16 mouse cellular contexts compared by ENCODE assay signal in the genomic region with DNA sequence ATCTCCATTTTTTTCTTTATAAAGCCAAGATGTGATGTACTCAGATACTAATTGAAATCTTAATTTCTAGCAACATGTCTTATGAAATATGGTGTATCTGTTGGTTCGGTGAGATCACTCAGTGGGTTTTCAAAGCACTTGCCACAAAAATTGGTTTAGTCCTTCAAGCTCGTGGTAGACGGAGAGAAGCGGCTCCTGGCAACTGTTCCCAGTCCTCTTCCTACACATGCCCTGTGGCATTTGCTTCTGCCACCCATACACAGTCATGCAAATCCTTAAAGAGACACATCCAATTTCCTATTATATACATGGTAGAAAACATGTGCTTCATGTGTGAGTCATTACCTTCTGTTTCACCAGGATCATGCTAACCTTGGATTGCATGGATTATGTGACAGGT. TPM values are rescaled to one million over a fixed set of nuclear protein-coding genes. Genes with fewer than 3 reads are reported as not detected.
A peak's percentile ranks its signal among the peaks of the same experiment; 100 is the strongest.
DNase-seq lines count a peak whose midpoint lies in the region; ATAC-seq and TF ChIP-seq lines count a peak whose summit lies in the region.
"Had no signal": no experiment of that assay in that cellular context is flagged by ENCODE, and none has a peak within 500 bp of the region (broad histone marks: within the 10 kb centered on the region; RNA-seq: fewer than 3 reads in every experiment).

No protein-coding gene starts in this region.

- 0 out of 2 replicates have a peak overlapping the region, but pooled peaks have one; percentile 2 for H3K27ac ChIP-seq in forebrain, embryonic 11.5 days (ENCODE audit: low read depth, low read length)
- no peak overlapping the region for H3K27ac ChIP-seq in forebrain, embryonic 16.5 days (ENCODE audit: low read length)
- H3K27ac ChIP-seq in kidney, postnatal 0 days: peak overlapping the region; percentile 82
- H3K27ac ChIP-seq in intestine, embryonic 15.5 days: peak overlapping the region; percentile 94
- H3K27ac ChIP-seq: embryonic facial prominence, embryonic 12.5 days; forebrain, embryonic 15.5 days; hindbrain, embryonic 15.5 days; midbrain, embryonic 13.5 days had no signal

- WGBS in forebrain, embryonic 11.5 days: 79% methylated on average over 4 of the region's 4 CpGs
- WGBS in forebrain, embryonic 16.5 days: 60% methylated on average over 4 of the region's 4 CpGs
- WGBS in kidney, postnatal 0 days: 49% methylated on average over 4 of the region's 4 CpGs
- WGBS in intestine, embryonic 15.5 days: 86% methylated on average over 4 of the region's 4 CpGs

- H3K27me3 ChIP-seq in forebrain, embryonic 11.5 days (ENCODE audit: control insufficient read depth, insufficient read depth, low read length): no peaks in the 10 kb centered on the region
- no peaks in the 10 kb centered on the region for H3K27me3 ChIP-seq in forebrain, embryonic 16.5 days (replicated peaks; ENCODE audit: control insufficient read depth, insufficient read depth, low read length)
- H3K27me3 ChIP-seq in kidney, postnatal 0 days (ENCODE audit: insufficient read depth, low read length): no peaks in the 10 kb centered on the region
- no peaks in the 10 kb centered on the region for H3K27me3 ChIP-seq in intestine, embryonic 15.5 days (replicated peaks)
- H3K27me3 ChIP-seq: embryonic facial prominence, embryonic 12.5 days; forebrain, embryonic 15.5 days; hindbrain, embryonic 15.5 days; midbrain, embryonic 13.5 days had no signal

- TF ChIP-seq CTCF in kidney, postnatal 0 days (IDR thresholded peaks at IDR 0.05; ENCODE audit: low read depth): no peak

- H3K4me3 ChIP-seq in forebrain, embryonic 11.5 days (ENCODE audit: low read depth, low read length): no peak overlapping the region
- H3K4me3 ChIP-seq in forebrain, embryonic 16.5 days (replicated peaks; ENCODE audit: low read length): no peak overlapping the region
- no peak overlapping the region for H3K4me3 ChIP-seq in kidney, postnatal 0 days (replicated peaks; ENCODE audit: low read depth, low read length)
- H3K4me3 ChIP-seq in intestine, embryonic 15.5 days (replicated peaks): no peak overlapping the region
- H3K4me3 ChIP-seq: embryonic facial prominence, embryonic 12.5 days; forebrain, embryonic 15.5 days; hindbrain, embryonic 15.5 days; midbrain, embryonic 13.5 days had no signal

- no peak for DNase-seq in forebrain, embryonic 11.5 days (ENCODE audit: low spot score)
- DNase-seq in kidney, postnatal 0 days (ENCODE audit: low spot score): no peak
- DNase-seq in kidney, postnatal 4 days: no peak
- peak; percentile 16 for DNase-seq in 3T3-L1 (ENCODE audit: low read depth, low spot score)
- no peak for DNase-seq in embryo, embryonic 10 days (ENCODE audit: low spot score)
- no peak for DNase-seq in frontal cortex, postnatal 36 days (ENCODE audit: low spot score in 2 of 2)
- DNase-seq: cerebellum, postnatal 25 days; gastrocnemius, postnatal 36 days; lung, postnatal 4 days had no signal

- no peak for ATAC-seq in forebrain, embryonic 11.5 days (replicated peaks; ENCODE audit: low FRiP score)
- ATAC-seq in forebrain, embryonic 16.5 days: no peak
- no peak for ATAC-seq in kidney, postnatal 0 days (replicated peaks; ENCODE audit: low FRiP score, low read depth)
- no peak for ATAC-seq in intestine, embryonic 15.5 days
- ATAC-seq: forebrain, embryonic 15.5 days; midbrain, embryonic 13.5 days had no signal

- H3K9me3 ChIP-seq in forebrain, embryonic 11.5 days (ENCODE audit: control insufficient read depth, low read length): no peaks in the 10 kb centered on the region
- H3K9me3 ChIP-seq in forebrain, embryonic 16.5 days (ENCODE audit: control insufficient read depth, low read length): no peaks in the 10 kb centered on the region
- no peaks in the 10 kb centered on the region for H3K9me3 ChIP-seq in kidney, postnatal 0 days (replicated peaks; ENCODE audit: low read length)
- no peaks in the 10 kb centered on the region for H3K9me3 ChIP-seq in intestine, embryonic 15.5 days
- H3K9me3 ChIP-seq: embryonic facial prominence, embryonic 12.5 days; forebrain, embryonic 15.5 days; hindbrain, embryonic 15.5 days; midbrain, embryonic 13.5 days had no signal

- H3K4me2 ChIP-seq in forebrain, embryonic 11.5 days (ENCODE audit: low read depth, low read length, severe bottlenecking): no peak overlapping the region
- H3K4me2 ChIP-seq in forebrain, embryonic 16.5 days (ENCODE audit: low read length): no peak overlapping the region
- H3K4me2 ChIP-seq in kidney, postnatal 0 days (ENCODE audit: low read length): no peak overlapping the region
- peak overlapping the region; percentile 38 for H3K4me2 ChIP-seq in intestine, embryonic 15.5 days (replicated peaks)
- H3K4me2 ChIP-seq: embryonic facial prominence, embryonic 12.5 days; forebrain, embryonic 15.5 days; hindbrain, embryonic 15.5 days; midbrain, embryonic 13.5 days had no signal

- H3K4me1 ChIP-seq in forebrain, embryonic 11.5 days (replicated peaks; ENCODE audit: control insufficient read depth, insufficient read depth, low read length): peaks cover 17% of the 10 kb centered on the region; the same call in 1 of the 2 replicates
- H3K4me1 ChIP-seq in forebrain, embryonic 16.5 days (replicated peaks; ENCODE audit: control insufficient read depth, insufficient read depth, low read length): peaks cover 29% of the 10 kb centered on the region
- peaks cover 42% of the 10 kb centered on the region for H3K4me1 ChIP-seq in kidney, postnatal 0 days (replicated peaks; ENCODE audit: insufficient read depth, low read length)
- H3K4me1 ChIP-seq in intestine, embryonic 15.5 days (replicated peaks): peaks cover 34% of the 10 kb centered on the region

- H3K36me3 ChIP-seq in forebrain, embryonic 11.5 days (ENCODE audit: control insufficient read depth, insufficient read depth, low read length): no peaks in the 10 kb centered on the region
- H3K36me3 ChIP-seq in forebrain, embryonic 16.5 days (ENCODE audit: control insufficient read depth, insufficient read depth): peaks cover 2% of the 10 kb centered on the region; the same call in 1 of the 2 replicates
- H3K36me3 ChIP-seq in kidney, postnatal 0 days (ENCODE audit: insufficient read depth, low read length): peaks cover 18% of the 10 kb centered on the region; the same call in 1 of the 2 replicates
- peaks cover 10% of the 10 kb centered on the region for H3K36me3 ChIP-seq in intestine, embryonic 15.5 days

- no peak overlapping the region for H3K9ac ChIP-seq in forebrain, embryonic 11.5 days (ENCODE audit: low read length)
- H3K9ac ChIP-seq in forebrain, embryonic 16.5 days (replicated peaks; ENCODE audit: low read depth, low read length): no peak overlapping the region
- H3K9ac ChIP-seq in kidney, postnatal 0 days (ENCODE audit: low read depth, low read length): no peak overlapping the region
- no peak overlapping the region for H3K9ac ChIP-seq in intestine, embryonic 15.5 days
- H3K9ac ChIP-seq: embryonic facial prominence, embryonic 12.5 days; forebrain, embryonic 15.5 days; hindbrain, embryonic 15.5 days; liver, embryonic 14.5 days; midbrain, embryonic 13.5 days had no signal

RNA-seq across cellular contexts. Expression of gene Wsb2, which starts 4.5 kb away (rescaled TPM):
- polyA plus RNA-seq in forebrain, embryonic 11.5 days (2014; fragmentation: Nextera tagmentation; extraction: Ambion mirVana): 75.4 and 86.0 TPM in 2 replicates
- 216 and 227 TPM in 2 replicates for polyA plus RNA-seq in forebrain, embryonic 16.5 days (2015; fragmentation: Nextera tagmentation; extraction: Ambion mirVana)
- 89.3 and 92.2 TPM in 2 replicates for polyA plus RNA-seq in kidney, postnatal 0 days (2015; fragmentation: Nextera tagmentation; extraction: Ambion mirVana)
- polyA plus RNA-seq in intestine, embryonic 15.5 days (2015; fragmentation: Nextera tagmentation; extraction: Ambion mirVana): 82.6 and 94.5 TPM in 2 replicates

RNA-seq across cellular contexts. Expression of gene Rfc5, which starts 27.3 kb away (rescaled TPM):
- polyA plus RNA-seq in forebrain, embryonic 11.5 days (2014; fragmentation: Nextera tagmentation; extraction: Ambion mirVana): 117 and 123 TPM in 2 replicates
- polyA plus RNA-seq in forebrain, embryonic 16.5 days (2015; fragmentation: Nextera tagmentation; extraction: Ambion mirVana): 40.7 and 53.5 TPM in 2 replicates
- 54.7 and 60.2 TPM in 2 replicates for polyA plus RNA-seq in kidney, postnatal 0 days (2015; fragmentation: Nextera tagmentation; extraction: Ambion mirVana)
- 95.5 and 104 TPM in 2 replicates for polyA plus RNA-seq in intestine, embryonic 15.5 days (2015; fragmentation: Nextera tagmentation; extraction: Ambion mirVana)

RNA-seq across cellular contexts. Expression of gene Vsig10, which starts 42.7 kb away (rescaled TPM):
- 2.3 and 2.5 TPM in 2 replicates for polyA plus RNA-seq in forebrain, embryonic 11.5 days (2014; fragmentation: Nextera tagmentation; extraction: Ambion mirVana)
- 1.5 and 2.1 TPM in 2 replicates for polyA plus RNA-seq in forebrain, embryonic 16.5 days (2015; fragmentation: Nextera tagmentation; extraction: Ambion mirVana)
- 9.5 and 11.6 TPM in 2 replicates for polyA plus RNA-seq in kidney, postnatal 0 days (2015; fragmentation: Nextera tagmentation; extraction: Ambion mirVana)
- 14.1 and 16.8 TPM in 2 replicates for polyA plus RNA-seq in intestine, embryonic 15.5 days (2015; fragmentation: Nextera tagmentation; extraction: Ambion mirVana)

RNA-seq across cellular contexts. Expression of gene Ksr2, which starts 52.2 kb away (rescaled TPM):
- polyA plus RNA-seq in forebrain, embryonic 11.5 days (2014; fragmentation: Nextera tagmentation; extraction: Ambion mirVana): 1.2 and 1.9 TPM in 2 replicates
- polyA plus RNA-seq in forebrain, embryonic 16.5 days (2015; fragmentation: Nextera tagmentation; extraction: Ambion mirVana): 4.3 and 7.5 TPM in 2 replicates
- polyA plus RNA-seq in kidney, postnatal 0 days (2015; fragmentation: Nextera tagmentation; extraction: Ambion mirVana): 0.42 and 0.71 TPM in 2 replicates
- polyA plus RNA-seq in intestine, embryonic 15.5 days (2015; fragmentation: Nextera tagmentation; extraction: Ambion mirVana): 0.44 and 0.46 TPM in 2 replicates
